Mouse (Mus musculus): ENCODE measurements around the gene Dnajb14.

- no peak for TF ChIP-seq MAZ (IDR thresholded peaks at IDR 0.05; ENCODE audit: low read depth, low read length)
- no peak for TF ChIP-seq POLR2A (IDR thresholded peaks at IDR 0.05; ENCODE audit: low read depth, low read length)
- no peak for TF ChIP-seq TCF12 (IDR thresholded peaks at IDR 0.05; ENCODE audit: low read depth, low read length)
- TF ChIP-seq CTCF (conservative IDR thresholded peaks at IDR 0.05 in 1 of 2, IDR thresholded peaks at IDR 0.05 in 1 of 2; ENCODE audit: low read depth in 2 of 2, low read length in 2 of 2), result peak in 1 of 2 experiments; percentile 92; a peak in 2 of 4 replicates
- no peak for TF ChIP-seq BHLHE40 (IDR thresholded peaks at IDR 0.05; ENCODE audit: low read depth, low read length)
- no peak for TF ChIP-seq USF2 (conservative IDR thresholded peaks at IDR 0.05; ENCODE audit: low read depth, low read length)
- peak; percentile 72 for TF ChIP-seq RAD21 (IDR thresholded peaks at IDR 0.05; ENCODE audit: low read depth, low read length)
- TF ChIP-seq E2F4 (IDR thresholded peaks at IDR 0.05; ENCODE audit: insufficient replicate concordance, low read depth, low read length), result no peak
- TF ChIP-seq PAX5 (IDR thresholded peaks at IDR 0.05; ENCODE audit: low read length), result no peak
- no peak for TF ChIP-seq USF1 (IDR thresholded peaks at IDR 0.05; ENCODE audit: low read depth, low read length)
- no peak for TF ChIP-seq CHD1 (IDR thresholded peaks at IDR 0.05; ENCODE audit: low read depth, low read length)
- no peak for TF ChIP-seq TBP (conservative IDR thresholded peaks at IDR 0.05; ENCODE audit: low read depth, low read length)
These were observed 71.1 kb downstream of the Dnajb14 start for GRCm38 (mm10) chr3:137938608-137939007.

All from CH12.LX (cell line).